Mouse (Mus musculus) forebrain, embryonic 15.5 days (tissue): ENCODE measurements around the gene Slc4a3. TPM values are rescaled to one million over a fixed set of nuclear protein-coding genes. Genes with fewer than 3 reads are reported as not detected.

Source experiments
- ATAC-seq: fragments of 200-750 bp; cut with Nextera tagmentation; replicated peaks from 2 replicates; pipeline ENCODE4 v1.8.0; 2017; ENCODE audit warnings: mild to moderate bottlenecking, moderate TSS enrichment, moderate library complexity
- H3K27ac ChIP-seq: fragments of 300-500 bp; sonication (generic); replicated peaks from 2 replicates; pipeline ENCODE4 v1.5.1; 2015; ENCODE audit warnings: mild to moderate bottlenecking, inconsistent platforms
- H3K27me3 ChIP-seq: fragments of 300-500 bp; sonication (generic); 2 replicates; pipeline ENCODE4 v1.6.1; 2015; ENCODE audit warnings: inconsistent platforms
- H3K36me3 ChIP-seq: fragments of 300-500 bp; sonication (generic); 2 replicates; pipeline ENCODE4 v1.6.1; 2015; ENCODE audit warnings: mild to moderate bottlenecking, inconsistent platforms
- H3K4me1 ChIP-seq: fragments of 300-500 bp; sonication (generic); 2 replicates; pipeline ENCODE4 v1.6.1; 2015; ENCODE audit warnings: inconsistent platforms
- H3K4me2 ChIP-seq: fragments of 300-500 bp; sonication (generic); replicated peaks from 2 replicates; pipeline ENCODE4 v1.6.1; 2015; ENCODE audit warnings: mild to moderate bottlenecking, inconsistent platforms
- H3K4me3 ChIP-seq: fragments of 300-500 bp; sonication (generic); 2 replicates; pipeline ENCODE4 v1.5.1; 2015; ENCODE audit warnings: mild to moderate bottlenecking, inconsistent platforms
- H3K9ac ChIP-seq: fragments of 300-500 bp; sonication (generic); replicated peaks from 2 replicates; pipeline ENCODE4 v1.6.1; 2015; ENCODE audit warnings: mild to moderate bottlenecking, inconsistent platforms
- H3K9me3 ChIP-seq: fragments of 300-500 bp; sonication (generic); 2 replicates; pipeline ENCODE4 v1.6.1; 2016; ENCODE audit warnings: inconsistent platforms
- WGBS: fragments of 180-500 bp; shearing (Covaris S2); methylation state at CpG from one replicate; pipeline ENCODE4 v1.1.7; 2015; ENCODE audit warnings: mixed read lengths; 5-methylcytosine and 5-hydroxymethylcytosine counted together
- polyA plus RNA-seq: library from polyadenylated mRNA; unstranded; fragments of >200 nt; fragmentation: Nextera tagmentation; extraction: Ambion mirVana; gene quantifications from 2 replicates; pipeline ENCODE4 v1.2.1, GENCODE M21; 2015

Gene Slc4a3
- polyA plus RNA-seq, 1 experiment from 2014 or later, result 35.9 TPM

DNA sequence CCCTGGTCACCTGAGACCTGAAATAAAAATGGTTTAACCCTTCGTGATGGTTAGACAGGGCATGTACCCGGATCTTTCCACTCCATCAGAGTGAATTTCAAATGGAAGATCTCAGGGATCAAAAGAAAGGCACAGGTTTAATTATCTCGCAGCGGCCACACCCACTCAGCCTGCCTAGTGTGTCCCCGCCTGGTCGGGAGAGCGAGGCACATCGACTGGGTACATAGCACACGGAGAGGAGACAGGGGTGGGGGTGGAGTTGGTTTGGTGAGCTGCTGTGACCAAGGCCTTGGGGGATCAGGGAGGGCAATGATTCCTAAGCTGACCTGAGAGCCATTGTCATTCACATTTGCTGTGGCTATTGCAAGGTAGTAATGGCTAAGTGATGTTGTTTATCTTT is 48.8 kb downstream of the Slc4a3 start:
- 46% methylated on average over 9 of the region's 9 CpGs for WGBS
- H3K9ac ChIP-seq, result no peak overlapping the region
- H3K4me2 ChIP-seq, result no peak overlapping the region
- H3K27me3 ChIP-seq, result no peaks in the 10 kb centered on the region
- no peak for ATAC-seq
- no peak overlapping the region for H3K27ac ChIP-seq
- H3K4me3 ChIP-seq, result no peak overlapping the region
- H3K9me3 ChIP-seq, result no peaks in the 10 kb centered on the region
- H3K36me3 ChIP-seq, result no peaks in the 10 kb centered on the region
- H3K4me1 ChIP-seq, result no peaks in the 10 kb centered on the region

GRCm38 (mm10) chr1:75595930-75596329 is 49.9 kb downstream of the Slc4a3 start:
- no peak overlapping the region for H3K9ac ChIP-seq
- H3K4me2 ChIP-seq, result no peak overlapping the region
- H3K4me3 ChIP-seq, result no peak overlapping the region
- no peaks in the 10 kb centered on the region for H3K4me1 ChIP-seq
- no peak for ATAC-seq
- WGBS, result 77% methylated on average over 3 of the region's 3 CpGs
- H3K36me3 ChIP-seq, result no peaks in the 10 kb centered on the region
- no peak overlapping the region for H3K27ac ChIP-seq
- H3K27me3 ChIP-seq, result no peaks in the 10 kb centered on the region
- H3K9me3 ChIP-seq, result no peaks in the 10 kb centered on the region

DNA sequence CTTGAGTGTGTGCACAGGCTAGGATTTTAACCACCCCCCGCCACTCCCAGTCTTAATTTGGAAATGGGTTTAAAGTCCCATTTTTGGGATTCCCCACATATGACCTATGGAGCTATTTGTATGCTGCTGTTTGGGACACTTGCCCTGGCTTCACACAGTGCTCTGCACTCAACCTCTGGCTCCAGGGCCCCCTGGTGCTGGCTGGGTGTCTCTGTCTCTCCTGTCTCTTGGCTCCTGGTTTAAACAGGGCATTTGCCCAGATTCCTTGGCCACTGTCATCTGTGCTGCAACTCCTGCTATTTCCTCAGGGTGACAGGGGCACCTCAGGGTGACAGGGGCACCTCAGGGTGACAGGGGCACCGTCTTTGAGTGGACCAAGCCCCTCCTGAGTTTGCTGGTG is 50.8 kb downstream of the Slc4a3 start:
- Histone ChIP-seq H3K9me3 (no peaks in the 10 kb centered on the region), H3K27me3 (no peaks in the 10 kb centered on the region), H3K4me2 (no peak overlapping the region), H3K4me1 (0 out of 2 replicates have a peak, but pooled peaks cover 3% of the 10 kb centered on the region), H3K27ac (no peak overlapping the region), H3K9ac (no peak overlapping the region), H3K36me3 (no peaks in the 10 kb centered on the region), H3K4me3 (no peak overlapping the region)
- ATAC-seq, result no peak
- 93% methylated on average over 2 of the region's 2 CpGs for WGBS

DNA sequence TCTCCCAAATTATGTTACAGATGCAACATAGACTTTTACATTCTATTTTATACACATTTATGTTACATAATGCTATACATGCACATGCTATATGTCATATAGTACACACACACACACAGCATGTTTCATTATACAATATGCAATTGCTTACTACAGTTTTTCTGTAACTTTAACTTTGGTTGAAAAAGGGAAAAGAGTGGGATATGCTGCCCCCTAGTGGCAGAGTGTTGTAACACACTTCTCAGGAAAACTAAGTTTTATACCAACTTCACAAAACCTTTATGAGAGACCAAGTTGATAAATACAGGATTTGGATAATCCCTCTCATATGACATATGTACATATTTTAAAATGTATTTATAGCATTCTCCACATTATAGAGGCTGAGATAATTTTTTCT is 51.6 kb downstream of the Slc4a3 start:
- Histone ChIP-seq H3K36me3 (no peaks in the 10 kb centered on the region), H3K9ac (no peak overlapping the region), H3K4me2 (no peak overlapping the region), H3K4me3 (no peak overlapping the region), H3K27me3 (no peaks in the 10 kb centered on the region), H3K4me1 (0 out of 2 replicates have a peak, but pooled peaks cover 3% of the 10 kb centered on the region), H3K27ac (no peak overlapping the region), H3K9me3 (no peaks in the 10 kb centered on the region)
- no peak for ATAC-seq

- no peak overlapping the region for H3K9ac ChIP-seq
- H3K4me1 ChIP-seq, result 0 out of 2 replicates have a peak, but pooled peaks cover 3% of the 10 kb centered on the region
- no peaks in the 10 kb centered on the region for H3K36me3 ChIP-seq
- H3K4me3 ChIP-seq, result no peak overlapping the region
- H3K9me3 ChIP-seq, result no peaks in the 10 kb centered on the region
- ATAC-seq, result no peak
- H3K27ac ChIP-seq, result no peak overlapping the region
- 8% methylated on average over 12 of the region's 12 CpGs for WGBS
- H3K27me3 ChIP-seq, result no peaks in the 10 kb centered on the region
- H3K4me2 ChIP-seq, result no peak overlapping the region; the same call in 1 of the 2 replicates
These were observed 55.7 kb downstream of the Slc4a3 start for GRCm38 (mm10) chr1:75601738-75602137.

DNA sequence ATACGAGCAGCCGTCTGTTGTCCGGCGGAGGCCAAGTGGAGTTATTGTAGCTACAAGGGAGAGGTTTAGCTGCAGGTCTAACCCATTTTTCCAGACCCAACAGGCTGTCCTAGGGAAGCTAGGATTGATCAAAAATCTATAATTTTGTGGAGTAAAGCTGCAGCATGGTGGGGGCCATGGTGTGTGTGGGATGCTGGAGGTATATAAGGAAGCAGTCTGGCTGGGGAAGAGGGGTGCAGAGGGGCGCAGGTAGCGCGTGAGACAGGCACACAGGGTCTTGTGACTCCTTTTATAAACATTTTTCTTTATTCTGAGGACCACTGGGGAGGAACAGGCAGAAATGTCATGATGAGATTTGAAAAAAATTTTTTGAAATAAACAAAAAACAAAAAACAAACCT is 57.5 kb downstream of the Slc4a3 start:
- no peak; the same call in 1 of the 2 replicates for ATAC-seq
- WGBS, result 91% methylated on average over 7 of the region's 7 CpGs
- Histone ChIP-seq H3K4me1 (peaks cover 5% of the 10 kb centered on the region), H3K9me3 (no peaks in the 10 kb centered on the region), H3K4me3 (no peak overlapping the region), H3K27ac (no peak overlapping the region), H3K27me3 (no peaks in the 10 kb centered on the region), H3K36me3 (no peaks in the 10 kb centered on the region), H3K9ac (no peak overlapping the region), H3K4me2 (no peak overlapping the region)

DNA sequence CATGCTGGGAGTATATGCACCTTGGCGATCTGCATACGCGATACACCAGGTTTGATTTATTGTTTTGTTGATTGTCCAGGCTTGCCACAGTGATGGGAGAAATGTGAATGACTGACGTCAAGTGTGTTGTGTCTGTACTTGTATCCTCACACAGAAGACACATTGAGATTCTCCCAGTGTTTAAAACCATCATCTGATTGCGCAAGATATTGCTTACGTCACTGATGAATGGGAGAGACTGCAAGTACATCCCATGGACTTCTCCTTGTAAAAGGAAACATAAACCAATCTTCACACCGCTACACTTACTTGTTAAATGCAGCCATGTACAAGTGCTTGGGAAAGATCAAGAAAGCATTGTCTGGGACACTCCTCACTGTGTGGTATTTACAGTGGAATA is 62.2 kb downstream of the Slc4a3 start:
- peaks cover 20% of the 10 kb centered on the region for H3K4me1 ChIP-seq
- WGBS, result 93% methylated on average over 7 of the region's 7 CpGs
- H3K9me3 ChIP-seq, result no peaks in the 10 kb centered on the region
- ATAC-seq, result no peak
- no peaks in the 10 kb centered on the region for H3K36me3 ChIP-seq
- H3K4me2 ChIP-seq, result no peak overlapping the region
- no peak overlapping the region for H3K4me3 ChIP-seq
- H3K9ac ChIP-seq, result no peak overlapping the region
- H3K27ac ChIP-seq, result no peak overlapping the region
- no peaks in the 10 kb centered on the region for H3K27me3 ChIP-seq

DNA sequence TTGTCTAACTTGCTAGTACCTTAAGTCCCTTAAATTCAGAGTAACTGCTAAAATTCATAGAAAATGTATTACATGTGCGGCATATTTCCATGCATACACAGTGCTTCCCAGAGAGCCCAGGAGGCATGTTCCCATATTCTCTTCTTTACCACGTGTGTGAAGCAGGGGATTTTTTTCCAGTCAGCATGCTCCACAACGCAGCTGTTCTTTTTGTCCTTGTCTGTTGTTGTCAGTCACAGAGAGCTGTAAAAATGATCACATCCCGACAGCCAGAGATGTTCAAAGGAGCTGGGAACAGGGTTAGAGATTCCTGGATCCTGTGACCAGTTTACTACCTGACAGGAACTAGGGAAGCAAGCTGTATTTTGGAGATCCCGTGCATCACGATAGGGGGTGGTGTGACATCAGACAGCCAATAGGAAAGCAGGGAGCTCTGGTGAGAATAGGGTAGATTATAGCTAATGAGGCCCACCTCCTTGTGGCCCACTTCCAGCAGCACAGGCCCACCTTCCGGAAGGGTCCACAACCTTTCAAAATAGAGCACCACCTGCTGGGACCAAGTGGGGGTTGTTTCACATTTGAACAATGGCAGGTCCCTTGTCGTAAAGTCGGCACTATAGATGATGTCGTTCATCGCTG is 62.7 kb downstream of the Slc4a3 start:
- WGBS, result 43% methylated on average over 11 of the region's 11 CpGs
- Histone ChIP-seq H3K4me1 (peaks cover 20% of the 10 kb centered on the region), H3K4me2 (peak overlapping the region; percentile 13; the same call in 1 of the 2 replicates), H3K27ac (no peak overlapping the region), H3K9me3 (no peaks in the 10 kb centered on the region), H3K36me3 (no peaks in the 10 kb centered on the region), H3K4me3 (no peak overlapping the region), H3K9ac (no peak overlapping the region), H3K27me3 (no peaks in the 10 kb centered on the region)
- ATAC-seq, result peak; percentile 55; the same call in 1 of the 2 replicates

- ATAC-seq, result no peak
- H3K4me3 ChIP-seq, result no peak overlapping the region
- H3K4me2 ChIP-seq, result no peak overlapping the region; the same call in 1 of the 2 replicates
- H3K9ac ChIP-seq, result no peak overlapping the region
- WGBS, result 62% methylated on average over 9 of the region's 9 CpGs
- H3K36me3 ChIP-seq, result no peaks in the 10 kb centered on the region
- no peak overlapping the region for H3K27ac ChIP-seq
- peaks cover 20% of the 10 kb centered on the region for H3K4me1 ChIP-seq
- H3K9me3 ChIP-seq, result no peaks in the 10 kb centered on the region
- H3K27me3 ChIP-seq, result no peaks in the 10 kb centered on the region
These were observed 63.2 kb downstream of the Slc4a3 start for GRCm38 (mm10) chr1:75609264-75609662.

DNA sequence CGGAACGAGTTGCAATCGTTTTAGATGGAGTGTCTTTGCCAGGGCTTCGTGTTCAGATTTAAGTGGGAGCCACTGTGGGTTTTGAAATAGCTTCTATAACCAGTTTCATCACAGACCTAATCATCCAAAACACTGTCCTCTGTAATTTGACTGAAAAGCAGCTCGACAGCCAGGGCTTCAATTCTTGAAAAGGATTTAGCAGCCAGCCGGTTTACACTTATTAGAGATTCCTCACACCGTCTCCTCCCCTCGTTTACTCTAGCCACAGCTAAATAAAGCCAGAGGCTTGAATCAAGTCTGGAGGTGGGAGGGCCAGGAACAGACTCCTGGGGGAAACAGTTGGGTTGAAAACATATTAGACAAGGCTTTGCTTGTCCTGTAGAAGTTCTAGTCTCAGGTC is 64.5 kb downstream of the Slc4a3 start:
- peaks cover 20% of the 10 kb centered on the region for H3K4me1 ChIP-seq
- H3K4me2 ChIP-seq, result no peak overlapping the region
- no peak overlapping the region for H3K9ac ChIP-seq
- H3K27me3 ChIP-seq, result no peaks in the 10 kb centered on the region
- no peak for ATAC-seq
- H3K9me3 ChIP-seq, result no peaks in the 10 kb centered on the region
- no peak overlapping the region for H3K4me3 ChIP-seq
- WGBS, result 24% methylated on average over 8 of the region's 8 CpGs
- H3K36me3 ChIP-seq, result no peaks in the 10 kb centered on the region
- H3K27ac ChIP-seq, result no peak overlapping the region; the same call in 1 of the 2 replicates

Other genes with a start within 250 kb of the Slc4a3 start
- 162 and 163 TPM in 2 replicates for gene Dnpep, start 228.3 kb upstream of the Slc4a3 start, polyA plus RNA-seq
- 1.0 and 1.2 TPM in 2 replicates for gene Des, start 185.9 kb upstream of the Slc4a3 start, polyA plus RNA-seq
- gene Speg, start 171.0 kb upstream of the Slc4a3 start, polyA plus RNA-seq, result 9.9 and 11.4 TPM in 2 replicates
- gene Gmppa, start 110.3 kb upstream of the Slc4a3 start, polyA plus RNA-seq, result 62.3 and 77.8 TPM in 2 replicates
- gene Asic4, start 95.8 kb upstream of the Slc4a3 start, polyA plus RNA-seq, result 2.8 and 4.1 TPM in 2 replicates
- gene Chpf, start 67.0 kb upstream of the Slc4a3 start, polyA plus RNA-seq, result 28.9 and 29.2 TPM in 2 replicates
- 53.4 and 55.4 TPM in 2 replicates for gene Tmem198, start 66.7 kb upstream of the Slc4a3 start, polyA plus RNA-seq
- 21.7 and 21.9 TPM in 2 replicates for gene Obsl1, start 39.8 kb upstream of the Slc4a3 start, polyA plus RNA-seq
- gene Inha, start 39.2 kb upstream of the Slc4a3 start, polyA plus RNA-seq, result 13.8 and 15.0 TPM in 2 replicates
- 19.6 and 20.1 TPM in 2 replicates for gene Stk11ip, start 24.7 kb upstream of the Slc4a3 start, polyA plus RNA-seq